Mouse (Mus musculus): Measurements from ENCODE around the gene Tmem51.

- TF ChIP-seq TCF3 (IDR thresholded peaks at IDR 0.05; ENCODE audit: insufficient read length, low read depth) (no peak), POLR2A (IDR thresholded peaks at IDR 0.05; ENCODE audit: insufficient read length, low read depth) (no peak), MYOG (IDR thresholded peaks at IDR 0.05; ENCODE audit: control insufficient read depth in 1 of 3, insufficient read depth in 1 of 3, insufficient read length in 2 of 3, low read depth in 2 of 3) (no peak), USF1 (IDR thresholded peaks at IDR 0.05; ENCODE audit: low read depth) (no peak), TCF12 (IDR thresholded peaks at IDR 0.05; ENCODE audit: insufficient read depth, poor library complexity, severe bottlenecking) (no peak), POLR2AphosphoS2 (IDR thresholded peaks at IDR 0.05; ENCODE audit: insufficient read length, low read depth) (no peak), CEBPB (IDR thresholded peaks at IDR 0.05; ENCODE audit: insufficient read depth, poor library complexity, severe bottlenecking) (no peak), E2F4 (IDR thresholded peaks at IDR 0.05; ENCODE audit: insufficient read depth) (no peak), SRF (IDR thresholded peaks at IDR 0.05; ENCODE audit: control insufficient read depth, insufficient read length, low read depth) (no peak), MAX (IDR thresholded peaks at IDR 0.05; ENCODE audit: low read depth) (no peak)
Observed at GRCm38 (mm10) chr4:142130162-142130561, 46.1 kb upstream of the Tmem51 start.

All from myocyte (in vitro differentiated cells).